Mouse (Mus musculus) G1E (cell line): ENCODE measurements around the gene Plxnc1. TPM values are rescaled to one million over a fixed set of nuclear protein-coding genes. Genes with fewer than 3 reads are reported as not detected.

Experiments used
- ATAC-seq: 2 replicates; pipeline ENCODE4 v1.8.0; 2016; ENCODE audit warnings: mild to moderate bottlenecking; ENCODE audit not compliant: insufficient number of reproducible peaks, poor library complexity, low FRiP score, severe bottlenecking; ENCODE audit errors: extremely low read depth
- DNase-seq: peaks from one replicate; pipeline ENCODE4 v3.0.0; 2012; ENCODE audit warnings: low spot score
- H3K27me3 ChIP-seq: 2 replicates; pipeline ENCODE4 v1.6.1; 2012; ENCODE audit warnings: mild to moderate bottlenecking, low read length, inconsistent platforms; ENCODE audit not compliant: insufficient read depth
- H3K36me3 ChIP-seq: replicated peaks from 2 replicates; pipeline ENCODE3; 2012; ENCODE audit warnings: mild to moderate bottlenecking, inconsistent platforms
- H3K4me1 ChIP-seq: 2 replicates; pipeline ENCODE4 v1.6.1; 2012; ENCODE audit warnings: low read depth, low read length, inconsistent platforms, mixed read lengths; ENCODE audit not compliant: insufficient read depth
- H3K4me3 ChIP-seq: 2 replicates; pipeline ENCODE4 v1.5.1; 2012; ENCODE audit warnings: low read depth, mild to moderate bottlenecking, inconsistent platforms, low read length, moderate library complexity, mixed read lengths
- H3K9me3 ChIP-seq: replicated peaks from 2 replicates; pipeline ENCODE4 v1.6.1; 2012; ENCODE audit warnings: inconsistent platforms
- CTCF ChIP-seq: IDR thresholded peaks from 2 replicates; pipeline ENCODE4 v1.5.1; 2012; ENCODE audit warnings: low read depth, low read length, inconsistent platforms, mixed read lengths
- GATA1 ChIP-seq: IDR thresholded peaks from 2 replicates; pipeline ENCODE4 v1.6.1; 2012; ENCODE audit warnings: borderline replicate concordance, low read length, inconsistent platforms, mixed read lengths
- GATA2 ChIP-seq: IDR thresholded peaks from 2 replicates; pipeline ENCODE4 v1.6.1; 2012; ENCODE audit warnings: low read depth, low read length, inconsistent platforms, borderline replicate concordance
- POLR2AphosphoS5 ChIP-seq: IDR thresholded peaks from 2 replicates; pipeline ENCODE4 v1.6.1; 2012; ENCODE audit warnings: low read depth, low read length, inconsistent platforms; ENCODE audit not compliant: insufficient replicate concordance
- TAL1 ChIP-seq: conservative IDR thresholded peaks from 2 replicates; pipeline ENCODE4 v1.6.1; 2012; ENCODE audit warnings: low read depth, low read length, inconsistent platforms, mixed read lengths
- polyA plus RNA-seq: library from polyadenylated mRNA; stranded (reverse); fragments of >175 nt; gene quantifications from 2 replicates; pipeline ENCODE4 v1.2.3, GENCODE M21; 2012
- total RNA-seq, 2 experiments: library from RNA; stranded (forward) in 1 of 2; stranded (reverse) in 1 of 2; fragments of 200-1000 nt in 1 of 2; fragments of >200 nt in 1 of 2; fragmentation: Nextera tagmentation in 1 of 2; gene quantifications; 2 replicates each; pipeline ENCODE4 v1.2.3; 2014 to 2017

Gene Plxnc1
- total and polyA plus RNA-seq, 3 experiments: 23.0 to 163 (median 131) TPM

GRCm38 (mm10) chr10:94971625-94972161 lies 27.1 kb upstream of the Plxnc1 start:
- Histone ChIP-seq H3K4me1 (peaks cover 9% of the 10 kb centered on the region), H3K9me3 (no peaks in the 10 kb centered on the region), H3K27me3 (peaks cover 30% of the 10 kb centered on the region), H3K36me3 (no peaks in the 10 kb centered on the region), H3K4me3 (no peak overlapping the region)
- no peak for DNase-seq
- no peak for ATAC-seq
- TF ChIP-seq TAL1 (no peak), GATA1 (no peak), POLR2AphosphoS5 (no peak), GATA2 (no peak), CTCF (no peak)

GRCm38 (mm10) chr10:94970221-94970620 lies 25.6 kb upstream of the Plxnc1 start:
- H3K9me3 ChIP-seq: no peaks in the 10 kb centered on the region
- DNase-seq: no peak
- no peak overlapping the region for H3K4me3 ChIP-seq
- TF ChIP-seq TAL1 (no peak), POLR2AphosphoS5 (no peak), GATA1 (no peak), CTCF (no peak), GATA2 (no peak)
- no peaks in the 10 kb centered on the region for H3K36me3 ChIP-seq
- ATAC-seq: no peak
- peaks cover 32% of the 10 kb centered on the region for H3K27me3 ChIP-seq
- H3K4me1 ChIP-seq: peaks cover 16% of the 10 kb centered on the region

- no peak for TF ChIP-seq TAL1
- no peak for TF ChIP-seq GATA2
- no peak for TF ChIP-seq CTCF
- no peak for TF ChIP-seq GATA1
- TF ChIP-seq POLR2AphosphoS5: no peak
- H3K27me3 ChIP-seq: peaks cover 26% of the 10 kb centered on the region
- H3K9me3 ChIP-seq: no peaks in the 10 kb centered on the region; the same call in 1 of the 2 replicates
- H3K36me3 ChIP-seq: no peaks in the 10 kb centered on the region
- H3K4me1 ChIP-seq: peaks cover 16% of the 10 kb centered on the region
- H3K4me3 ChIP-seq: no peak overlapping the region
- DNase-seq (no peak), ATAC-seq (no peak; the same call in 1 of the 2 replicates)
These were observed 22.8 kb upstream of the Plxnc1 start for GRCm38 (mm10) chr10:94967468-94967867.

- Histone ChIP-seq H3K4me1 (peaks cover 22% of the 10 kb centered on the region), H3K4me3 (no peak overlapping the region), H3K27me3 (peaks cover 27% of the 10 kb centered on the region), H3K9me3 (no peaks in the 10 kb centered on the region; the same call in 1 of the 2 replicates), H3K36me3 (no peaks in the 10 kb centered on the region)
- ATAC-seq: no peak
- no peak for DNase-seq
- TF ChIP-seq TAL1 (no peak), POLR2AphosphoS5 (no peak), CTCF (no peak), GATA1 (no peak), GATA2 (no peak)
These were observed 22.2 kb upstream of the Plxnc1 start for GRCm38 (mm10) chr10:94966789-94967188.

- Histone ChIP-seq H3K27me3 (peaks cover 20% of the 10 kb centered on the region), H3K4me3 (no peak overlapping the region), H3K36me3 (no peaks in the 10 kb centered on the region), H3K9me3 (no peaks in the 10 kb centered on the region; the same call in 1 of the 2 replicates), H3K4me1 (peaks cover 28% of the 10 kb centered on the region)
- TF ChIP-seq CTCF (peak; percentile 51), POLR2AphosphoS5 (no peak), GATA2 (no peak)
- ATAC-seq (no peak), DNase-seq (no peak)
These were observed 20.5 kb upstream of the Plxnc1 start for GRCm38 (mm10) chr10:94965093-94965492.

GRCm38 (mm10) chr10:94962005-94962404 lies 17.4 kb upstream of the Plxnc1 start:
- ATAC-seq (no peak), DNase-seq (no peak)
- peaks cover 36% of the 10 kb centered on the region for H3K4me1 ChIP-seq
- H3K36me3 ChIP-seq: no peaks in the 10 kb centered on the region
- no peaks in the 10 kb centered on the region; the same call in 1 of the 2 replicates for H3K9me3 ChIP-seq
- H3K4me3 ChIP-seq: no peak overlapping the region
- peaks cover 18% of the 10 kb centered on the region for H3K27me3 ChIP-seq
- TF ChIP-seq CTCF (no peak), TAL1 (no peak), GATA2 (no peak), POLR2AphosphoS5 (no peak), GATA1 (no peak)
